Mouse (Mus musculus) inflammation-experienced regulatory T-cells, adult 6 months (primary cell): ENCODE results near the gene Enox2. TPM values are rescaled to one million over a fixed set of nuclear protein-coding genes. Genes with fewer than 3 reads are reported as not detected.
"Not testable (repeated sequence)": the region's sequence is repeated elsewhere in the genome, so short reads cannot be mapped to it uniquely, and the experiment has no call there.

Source experiments
- ATAC-seq: one replicate; pipeline ENCODE4 v1.8.0; 2017
- polyA plus RNA-seq, 3 experiments: library from polyadenylated mRNA; unstranded; fragments of 100-300 nt; shearing (Covaris generic); gene quantifications; one replicate each; pipeline ENCODE4 v1.2.1; 2017

The Enox2 gene
- polyA plus RNA-seq, result 10 to 100 TPM in 2 of 3 experiments, 1 to 10 TPM in 1; 9.5 to 10.3 (median 10.0) TPM

DNA sequence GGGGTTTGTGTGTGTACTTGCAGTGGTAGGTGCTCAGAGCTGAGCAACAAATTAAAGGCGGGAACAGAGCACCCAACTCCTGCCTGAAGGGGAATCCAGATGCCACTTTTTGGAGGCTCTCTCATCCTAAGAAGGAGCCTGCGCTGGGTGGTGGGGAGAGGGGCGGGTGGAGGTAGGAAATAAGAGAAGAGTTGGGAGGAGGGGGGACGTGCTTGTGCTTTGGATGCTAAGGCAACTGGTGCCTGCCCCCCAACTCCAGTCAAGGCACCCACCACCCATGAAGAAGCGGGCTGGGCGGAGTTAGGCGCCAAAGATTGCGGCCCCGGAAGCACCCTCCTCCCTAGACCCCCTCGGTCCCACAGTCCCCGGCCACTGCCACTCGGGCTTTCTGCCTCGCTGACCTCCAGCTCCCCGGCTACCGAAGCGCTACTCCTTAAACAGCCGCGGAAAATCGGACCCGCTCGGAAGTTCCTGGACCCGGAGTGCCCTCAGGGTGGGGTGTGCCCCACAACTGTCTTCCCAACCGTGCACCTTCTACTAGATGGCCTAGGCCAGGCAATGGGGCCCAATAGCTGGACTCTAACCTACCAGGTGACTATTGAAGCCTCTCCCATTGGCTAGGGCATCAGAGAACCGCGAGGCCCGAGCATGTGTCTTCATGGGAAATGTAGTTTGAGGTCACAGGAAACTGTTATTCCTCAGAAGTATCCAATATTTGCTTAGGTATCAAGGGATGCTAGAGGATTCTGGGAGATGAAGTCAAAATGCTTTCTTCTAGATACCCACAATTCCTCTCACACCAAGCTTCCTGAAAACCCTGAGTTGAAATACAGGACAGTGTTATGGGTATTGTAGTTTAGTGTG lies at the start of gene Enox2:
Gene Enox2 (minus strand): TSS at position 560 of the 864 bp plus-strand sequence.
- peak; percentile 99 for ATAC-seq

DNA sequence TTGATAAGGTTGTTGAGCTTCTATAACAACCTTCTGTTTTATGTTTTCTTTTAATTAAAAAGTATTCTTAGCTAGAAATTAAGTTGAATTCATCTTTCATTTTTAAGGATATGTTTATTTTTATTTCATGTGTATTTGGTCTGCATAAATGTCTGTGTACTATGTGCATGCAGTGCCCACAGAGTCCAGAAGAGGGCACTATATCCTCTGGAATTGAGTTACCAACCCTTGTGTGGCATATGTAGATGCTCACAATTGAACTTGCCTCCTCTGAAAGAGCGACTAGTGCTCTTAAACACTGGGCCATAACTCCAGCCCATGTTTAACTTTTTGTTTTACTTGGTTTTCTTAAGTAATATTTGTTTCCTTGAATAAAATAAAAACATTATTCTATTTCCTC lies 21.4 kb upstream of the Enox2 start:
- ATAC-seq, result no peak

DNA sequence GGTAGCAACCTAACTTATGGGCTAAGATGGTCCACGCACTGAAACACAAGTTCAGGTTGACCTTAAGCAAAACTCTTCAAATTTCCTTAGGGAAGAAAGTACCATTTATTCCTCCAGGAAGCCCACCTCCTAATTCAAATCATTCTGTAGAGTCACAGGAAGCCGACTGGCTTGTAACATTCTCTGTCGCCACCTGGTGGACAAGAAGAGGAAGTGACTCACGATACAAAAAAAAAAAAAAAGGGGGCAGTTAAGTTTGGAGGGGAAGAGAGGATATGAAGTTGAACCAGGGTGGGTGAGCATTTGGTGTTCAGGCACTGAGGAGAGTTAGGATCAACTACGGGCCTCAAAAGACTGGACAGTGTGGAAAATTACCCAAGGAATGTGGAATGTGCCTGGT lies 18.6 kb upstream of the Enox2 start:
- ATAC-seq, result no peak

DNA sequence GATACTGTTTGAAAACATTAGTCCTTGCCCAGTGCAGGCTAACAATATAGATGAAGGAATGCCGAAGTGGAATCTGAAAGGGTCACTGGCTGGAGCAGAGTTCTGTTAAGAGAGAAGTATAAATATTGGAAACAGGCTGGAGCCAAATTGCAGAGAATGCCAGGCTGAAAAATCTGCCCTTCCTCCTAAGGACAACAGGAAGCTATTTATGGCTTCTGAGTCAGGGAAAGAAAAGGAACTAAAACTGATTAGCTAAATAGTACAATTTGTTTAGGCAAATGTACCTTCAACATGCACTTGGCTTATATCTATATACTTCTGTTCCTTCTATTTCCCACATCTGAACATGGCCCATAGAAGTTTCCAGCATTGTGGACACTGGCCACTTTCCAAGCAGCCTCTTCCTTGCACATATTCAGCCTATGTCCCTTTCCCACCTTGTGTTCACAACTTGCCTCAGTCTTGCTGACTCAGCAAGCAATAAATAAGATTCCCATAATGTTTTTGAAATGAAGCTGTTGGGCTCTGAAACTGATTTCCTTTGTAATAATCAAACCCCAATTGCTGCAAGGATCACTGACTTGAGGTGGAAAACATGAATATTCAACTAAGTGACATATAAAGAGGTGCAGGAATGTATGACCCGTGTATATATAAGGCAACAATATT lies 8.0 kb downstream of the Enox2 start:
- no peak for ATAC-seq

DNA sequence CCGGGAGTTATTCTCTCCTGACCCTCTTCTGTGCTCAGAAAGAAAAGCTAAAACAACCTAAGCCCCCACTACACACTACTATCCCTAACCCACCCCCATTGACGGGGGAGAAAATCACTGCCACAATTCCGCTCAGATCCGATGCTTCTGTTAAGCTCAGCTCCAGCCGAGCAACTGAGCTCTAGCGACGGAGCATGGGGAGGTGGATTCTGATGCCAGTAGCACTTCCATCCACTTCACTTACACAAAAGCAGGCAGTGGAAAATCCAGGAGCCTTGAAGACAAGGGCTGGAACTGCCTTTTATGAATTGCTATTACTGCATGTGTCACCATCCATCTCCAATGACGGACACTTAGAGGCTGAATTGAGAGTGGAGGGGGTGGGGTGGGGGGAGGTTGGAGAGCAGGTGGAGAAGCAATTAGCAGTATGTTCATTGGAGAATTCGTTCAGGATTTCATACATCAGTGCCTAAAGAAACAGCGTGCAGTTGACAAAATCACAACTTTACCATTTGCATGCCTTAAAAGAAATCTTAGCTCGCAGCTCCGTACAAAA lies 14.5 kb downstream of the Enox2 start:
- no peak for ATAC-seq

DNA sequence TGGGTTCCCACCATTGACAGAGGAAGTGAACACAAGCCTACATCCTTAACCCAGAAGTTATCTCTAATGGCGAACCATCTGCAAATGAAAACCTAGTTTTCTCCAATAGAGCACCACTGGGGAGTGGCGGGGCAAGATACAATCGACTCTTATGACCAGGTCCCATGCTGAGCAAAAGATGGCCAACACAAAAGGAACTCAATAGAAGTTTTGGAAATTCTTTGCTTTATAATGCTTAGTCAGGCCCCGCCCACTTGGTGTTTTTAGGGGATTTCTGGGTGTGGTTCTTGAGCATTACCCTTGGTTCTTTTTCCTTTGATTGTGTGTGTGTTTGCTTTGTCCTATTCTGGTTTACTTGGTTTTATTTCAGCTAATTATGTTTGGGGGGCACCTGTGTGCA lies 37.2 kb downstream of the Enox2 start:
- no peak for ATAC-seq

DNA sequence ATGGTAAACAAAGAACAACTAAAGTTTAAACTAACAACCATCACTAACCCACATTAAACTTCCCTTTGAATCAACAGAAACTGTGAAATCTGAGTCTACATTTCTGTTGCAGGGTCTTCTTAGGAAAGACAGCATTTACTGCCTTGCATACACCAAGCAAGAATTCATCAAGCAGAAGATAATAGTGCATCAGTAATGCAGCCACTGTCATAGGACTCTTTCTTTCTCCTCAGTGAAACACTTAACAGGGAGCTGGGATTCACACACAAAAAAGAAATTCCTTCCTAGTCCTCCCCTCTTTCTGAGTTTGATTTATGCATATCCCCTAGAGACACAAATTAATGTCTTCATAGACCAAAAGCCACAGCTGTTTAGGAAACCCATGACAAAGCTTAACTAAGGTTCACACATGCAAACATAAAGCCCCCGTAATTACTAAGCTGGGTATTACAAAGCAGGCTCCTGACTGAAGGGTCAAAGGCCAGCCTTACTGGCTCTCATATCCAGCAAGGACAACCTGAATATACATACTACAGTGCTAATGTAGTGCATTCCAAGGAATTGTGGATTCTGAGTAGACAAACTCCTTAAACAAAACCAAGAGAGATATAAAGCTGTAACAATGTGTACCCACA lies 62.1 kb downstream of the Enox2 start:
- no peak for ATAC-seq

DNA sequence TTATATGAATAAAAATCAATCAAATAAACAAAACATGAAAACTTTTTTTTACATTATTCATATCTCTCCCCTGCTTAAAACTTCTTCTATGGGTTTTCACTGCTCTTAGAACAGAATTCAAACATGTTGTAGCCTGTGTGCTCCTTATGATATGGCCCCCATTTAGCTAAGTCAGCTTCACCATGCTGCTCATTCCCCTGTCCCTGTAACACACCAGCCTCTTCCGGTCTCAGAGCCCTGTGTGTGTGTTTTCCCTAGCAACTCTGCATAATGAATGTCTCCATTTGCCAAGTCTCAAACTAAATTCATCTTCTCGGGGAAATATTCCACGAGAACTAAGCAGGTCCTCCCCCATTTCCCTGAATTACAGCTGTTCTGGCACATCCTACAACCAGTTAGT lies 71.6 kb downstream of the Enox2 start:
- ATAC-seq, result no peak

DNA sequence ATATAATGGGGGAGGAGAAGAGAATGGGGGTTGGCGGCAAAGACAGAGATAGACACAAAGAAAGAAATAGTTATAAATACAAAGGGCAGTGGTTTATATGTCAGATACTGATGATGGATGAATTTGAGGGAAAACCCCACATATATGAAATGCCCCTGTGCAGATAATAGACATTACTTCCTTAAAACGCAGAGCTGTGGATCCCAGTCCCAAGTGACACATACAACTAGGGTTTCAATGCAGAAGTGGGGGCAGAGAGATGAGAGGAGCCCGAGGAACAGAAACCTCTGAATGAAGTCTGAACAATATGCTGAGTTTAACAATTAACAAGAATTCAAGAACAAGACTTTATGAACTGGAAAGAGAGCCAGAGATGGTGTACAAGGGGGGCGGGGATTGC lies 91.7 kb downstream of the Enox2 start:
- no peak for ATAC-seq

DNA sequence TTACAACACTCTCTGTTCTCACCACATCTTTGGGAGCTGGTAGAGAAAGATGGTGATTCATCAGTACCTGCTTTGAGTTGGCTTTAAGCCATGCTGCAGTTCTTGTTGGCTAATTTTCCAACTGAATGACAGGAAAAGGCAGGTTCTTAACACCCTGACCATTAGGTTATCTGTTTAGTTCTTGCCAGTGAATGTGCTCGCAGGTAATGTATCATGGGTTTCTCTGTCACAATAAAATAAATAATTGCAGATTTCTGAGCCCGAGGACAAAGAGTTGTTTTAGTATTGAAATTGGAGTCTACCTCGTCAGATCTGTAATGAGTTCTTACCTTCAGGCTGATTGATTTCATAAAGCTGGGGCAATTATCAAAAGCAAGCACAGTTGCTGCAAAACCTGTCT lies 106.9 kb downstream of the Enox2 start:
- no peak for ATAC-seq

DNA sequence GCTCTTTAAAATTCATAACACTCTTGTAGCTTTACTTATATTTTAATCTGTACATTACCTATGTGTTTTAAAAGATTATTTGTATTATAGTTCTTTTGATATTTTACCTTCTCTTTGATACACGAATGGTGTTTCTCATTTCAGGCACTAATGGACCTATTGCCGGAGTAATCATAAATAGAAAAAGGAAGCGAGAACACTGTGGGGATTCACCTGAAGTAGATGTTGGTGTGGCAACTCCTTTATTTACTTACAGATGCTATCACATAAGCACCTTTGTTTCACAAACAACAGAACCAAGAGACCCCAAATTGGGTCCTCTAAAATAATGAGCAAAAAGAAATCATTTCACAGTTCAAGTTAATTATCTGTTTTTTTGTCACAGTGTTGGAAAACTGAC lies 109.4 kb downstream of the Enox2 start:
- ATAC-seq, result no peak

DNA sequence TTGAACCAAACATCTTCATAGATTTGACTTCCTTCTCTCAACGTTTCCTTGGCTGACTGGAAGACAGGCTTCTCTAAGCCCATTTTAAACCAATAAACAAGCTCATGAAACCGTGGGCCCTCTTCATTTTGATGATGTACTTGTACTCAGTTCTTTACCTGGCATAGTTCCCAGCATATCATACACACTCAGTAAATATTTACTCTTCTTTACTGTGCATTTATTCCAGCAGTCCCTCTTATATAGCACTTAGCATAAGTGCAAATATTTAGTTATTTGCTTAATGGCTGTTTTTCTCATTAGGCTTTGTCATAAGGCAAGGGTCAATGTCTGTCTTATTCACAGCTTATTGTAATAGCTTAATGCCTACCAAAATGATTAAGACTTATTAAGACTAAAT lies 133.8 kb downstream of the Enox2 start:
- ATAC-seq, result no peak

DNA sequence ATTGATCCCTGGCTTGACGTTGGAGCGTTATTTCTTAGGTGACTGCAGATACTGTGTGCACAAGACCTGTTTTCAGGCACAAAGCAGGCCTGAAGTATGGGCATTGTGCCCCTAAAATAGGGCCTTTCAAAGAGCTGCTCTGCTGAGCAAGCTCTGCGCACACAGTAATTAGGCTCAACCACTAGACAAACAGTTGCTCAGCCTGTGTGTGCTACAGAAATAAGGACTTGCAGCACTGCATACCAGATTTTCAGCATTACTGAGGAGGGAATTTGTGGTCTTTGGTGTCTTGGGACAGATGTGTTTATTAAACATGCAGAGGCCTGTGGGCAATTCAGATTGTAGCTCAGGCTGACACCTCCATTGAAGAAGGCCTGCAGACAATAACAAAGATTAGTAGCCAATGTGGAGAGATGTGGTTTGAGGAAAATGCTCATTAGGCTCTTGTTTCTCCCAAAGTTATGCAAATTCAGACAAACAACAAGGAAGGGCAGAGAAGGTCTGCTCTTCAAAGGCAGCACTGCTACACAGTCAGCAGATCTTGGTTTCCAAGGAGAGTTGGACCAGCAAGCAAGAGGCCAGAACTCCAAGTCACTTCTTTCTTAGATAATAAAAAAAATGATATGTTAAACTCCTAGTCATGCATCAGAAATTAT lies 163.2 kb downstream of the Enox2 start:
- no peak for ATAC-seq

DNA sequence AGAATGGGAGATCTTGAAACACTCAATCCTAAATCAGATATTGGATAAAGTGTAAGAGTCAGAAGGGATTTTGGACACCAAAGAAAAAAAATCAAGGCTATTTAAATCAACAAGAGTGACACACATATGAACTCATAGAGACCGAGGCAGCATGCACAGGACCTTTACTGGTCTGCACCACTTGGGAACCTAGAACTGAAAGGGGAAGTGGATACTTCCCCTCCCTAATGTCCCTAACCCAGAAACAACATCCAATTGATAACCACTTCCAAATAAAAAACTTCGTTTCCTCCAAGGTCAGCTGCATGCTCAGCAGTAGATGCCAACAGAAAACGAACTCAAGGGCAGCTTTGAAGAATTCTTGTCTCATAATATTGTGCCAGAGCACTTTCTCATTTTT lies 171.6 kb downstream of the Enox2 start:
- no peak for ATAC-seq

DNA sequence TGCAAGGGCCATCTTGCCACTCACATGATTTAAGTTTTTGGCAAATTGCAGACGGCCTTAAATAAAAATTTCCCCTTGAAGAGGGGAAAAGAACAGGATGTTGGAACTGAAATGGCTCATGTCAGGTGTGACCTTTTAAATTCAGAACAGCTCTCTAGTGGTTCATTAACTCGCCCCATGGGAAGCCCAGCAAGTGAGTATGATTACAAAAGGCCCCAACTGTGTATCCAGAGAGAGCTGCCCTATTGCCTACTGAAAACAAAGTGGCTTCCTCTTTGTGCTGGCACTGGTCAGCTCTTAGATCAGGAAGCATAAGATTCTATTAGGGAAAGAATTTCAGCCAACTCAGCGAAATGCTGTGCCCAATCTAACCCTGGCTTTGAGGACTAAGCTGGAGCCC lies 175.6 kb downstream of the Enox2 start:
- no peak for ATAC-seq

DNA sequence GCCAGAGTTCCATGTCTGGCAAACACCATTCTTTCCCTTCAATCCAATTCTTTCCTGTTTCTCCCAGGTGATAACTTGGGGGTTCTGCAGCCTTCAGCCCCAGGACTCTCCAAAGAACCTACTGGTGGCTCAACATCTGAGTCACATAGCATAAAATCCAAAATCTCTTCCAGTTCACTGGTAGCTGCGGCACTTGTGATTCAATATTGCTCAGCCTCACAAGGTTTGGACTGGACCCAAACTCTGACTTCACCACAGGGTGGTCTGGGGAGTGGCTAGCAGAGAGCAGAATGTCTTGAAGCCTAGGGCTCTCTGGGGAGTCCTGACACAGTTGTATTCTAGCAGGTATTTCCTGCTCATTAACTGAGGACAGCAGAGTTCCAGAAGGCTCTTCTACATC lies 187.5 kb downstream of the Enox2 start:
- not testable (repeated sequence) for ATAC-seq

DNA sequence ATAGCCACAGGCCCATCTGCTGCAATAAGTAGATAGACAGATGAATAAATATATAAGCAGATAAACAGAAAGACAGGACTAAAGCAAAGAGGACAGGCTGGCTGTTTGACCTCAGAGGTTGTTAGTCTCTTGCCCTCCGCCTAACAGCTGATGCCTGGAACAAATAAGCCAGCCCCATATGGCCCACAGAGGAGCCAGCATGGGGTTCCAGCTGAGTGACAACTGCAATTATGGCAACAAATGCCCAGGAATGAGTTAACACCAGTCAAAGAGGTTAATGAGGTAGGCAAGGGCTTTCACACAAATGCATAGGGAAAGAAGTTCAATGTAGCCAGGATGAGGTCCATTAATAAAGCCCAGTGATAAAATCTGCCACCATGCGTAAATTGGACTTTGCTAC lies 191.8 kb downstream of the Enox2 start:
- ATAC-seq, result no peak

DNA sequence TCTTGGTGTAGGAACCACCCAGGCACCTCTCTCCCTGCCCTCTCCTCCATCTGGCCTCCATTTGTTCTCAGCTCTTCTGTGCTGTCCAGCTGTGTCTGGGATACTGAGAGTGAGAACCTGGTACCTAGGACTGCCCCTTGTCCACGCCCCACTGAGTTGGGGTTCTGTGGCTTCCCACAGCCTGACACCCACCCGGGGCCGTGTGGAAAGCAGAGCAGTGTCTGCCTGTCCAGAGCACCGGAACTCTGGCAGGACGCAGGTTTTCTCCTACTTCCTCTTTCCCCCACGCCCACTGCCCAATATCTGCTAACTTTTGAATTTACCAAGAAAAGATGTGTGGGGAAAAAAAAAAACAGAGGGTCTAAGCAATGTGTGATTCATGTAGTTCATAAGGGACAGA lies 213.0 kb downstream of the Enox2 start:
- ATAC-seq, result no peak

DNA sequence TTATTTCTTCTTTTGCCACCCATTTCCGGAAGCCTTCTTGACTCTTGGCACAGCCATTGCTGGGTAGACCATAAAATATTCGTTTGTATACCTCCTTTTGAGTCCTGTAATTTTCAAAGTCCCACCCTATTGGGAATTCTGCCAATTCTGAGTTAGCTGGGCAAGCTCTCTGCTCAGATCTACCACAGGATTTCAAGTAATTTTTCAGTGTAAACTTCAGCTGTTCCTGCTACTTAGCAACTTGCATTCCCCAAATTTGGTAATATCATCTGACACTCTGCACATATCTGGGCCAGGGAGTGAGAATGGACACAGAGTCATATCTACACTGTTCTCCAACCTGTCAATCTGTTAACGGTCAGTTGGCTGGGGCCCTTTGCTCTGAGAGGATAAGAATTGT lies 214.5 kb downstream of the Enox2 start:
- ATAC-seq, result no peak

DNA sequence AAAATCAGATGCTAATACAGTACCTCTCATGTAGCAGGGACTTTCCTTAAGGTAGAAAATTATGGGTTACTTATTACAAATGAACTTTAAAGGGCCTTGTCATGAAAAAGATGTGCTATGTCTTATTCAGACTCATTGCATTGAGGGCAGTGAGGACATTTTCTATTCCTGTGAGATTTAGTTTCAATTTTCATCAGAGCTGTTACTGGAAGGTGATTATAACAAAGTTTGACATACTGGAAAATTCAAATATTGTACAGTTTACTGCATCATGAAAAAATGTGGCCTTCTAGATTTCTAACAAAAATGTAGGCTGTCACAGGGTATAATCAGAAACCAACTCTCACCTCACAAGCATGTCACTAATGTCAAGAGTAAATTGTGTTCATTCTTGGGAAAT lies 242.9 kb downstream of the Enox2 start:
- ATAC-seq, result no peak

DNA sequence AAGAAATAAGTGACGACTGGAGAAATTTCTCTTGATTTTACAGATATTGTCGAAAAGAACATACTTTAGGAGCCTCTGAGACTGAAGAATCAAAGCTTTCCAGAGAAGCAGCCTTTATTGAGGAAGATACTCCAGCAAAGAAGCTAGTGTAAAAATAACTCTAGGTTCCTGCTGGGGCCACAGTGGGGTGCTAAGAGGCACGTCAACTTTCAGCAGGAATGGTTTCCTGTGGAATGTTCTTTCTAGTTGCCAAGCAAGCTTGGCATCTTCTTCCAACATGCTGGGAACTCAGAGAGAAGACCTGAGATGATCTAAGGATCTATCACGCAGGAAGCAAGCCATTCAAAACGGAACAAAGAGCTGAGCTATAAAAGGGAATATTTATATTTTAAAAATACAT lies 278.3 kb downstream of the Enox2 start:
- ATAC-seq, result no peak

DNA sequence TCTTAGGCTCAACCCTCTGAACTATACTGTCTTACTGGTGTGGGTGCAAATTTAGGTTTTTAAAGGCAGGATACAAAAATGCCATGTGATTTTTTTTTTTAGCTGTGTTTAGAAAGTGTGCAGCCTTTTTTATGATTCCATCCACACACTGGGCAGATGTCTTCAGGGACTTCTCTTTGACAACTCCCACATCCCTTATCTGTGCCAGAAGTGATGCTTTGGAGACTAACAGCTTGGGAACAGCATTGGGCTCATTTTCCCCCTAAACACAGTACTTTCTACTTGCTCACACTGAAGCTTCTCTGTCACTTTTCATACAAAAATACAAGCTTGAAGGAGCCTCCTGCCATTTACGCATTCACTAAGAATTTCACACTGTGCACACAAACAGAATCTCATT lies 282.4 kb downstream of the Enox2 start:
- ATAC-seq, result no peak

DNA sequence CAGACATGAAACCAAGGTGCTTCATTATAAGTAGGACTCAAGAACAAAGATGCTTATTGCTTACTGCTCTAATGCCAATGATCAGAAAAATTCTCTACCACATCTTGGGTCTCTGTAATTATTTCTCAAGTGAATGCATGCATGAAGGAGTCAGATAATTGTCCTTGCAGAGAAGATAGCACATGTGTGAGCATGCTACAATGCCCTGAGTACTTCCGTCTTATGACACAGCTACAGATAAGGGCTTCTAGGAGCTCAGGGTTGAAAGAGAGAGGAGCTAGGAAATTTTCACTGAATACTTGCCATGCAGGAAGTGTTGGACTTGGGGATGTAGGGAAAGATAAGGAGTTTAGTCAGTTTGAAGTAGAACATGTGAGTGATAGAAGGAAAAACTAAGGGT lies 285.2 kb downstream of the Enox2 start:
- no peak for ATAC-seq
